Mouse (Mus musculus) limb, embryonic 15.5 days (tissue): ENCODE data around the gene Gramd4. TPM values are rescaled to one million over a fixed set of nuclear protein-coding genes. Genes with fewer than 3 reads are reported as not detected.

Source experiments
- ATAC-seq: fragments of 200-750 bp; cut with Nextera tagmentation; 2 replicates; pipeline ENCODE4 v1.8.0; 2017; ENCODE audit warnings: low read depth, moderate TSS enrichment; ENCODE audit not compliant: insufficient number of reproducible peaks, low FRiP score, low TSS enrichment
- H3K27ac ChIP-seq: fragments of 300-500 bp; sonication (generic); 2 replicates; pipeline ENCODE4 v1.5.1; 2015; ENCODE audit warnings: moderate library complexity, mild to moderate bottlenecking, inconsistent platforms
- H3K27me3 ChIP-seq: fragments of 300-500 bp; sonication (generic); 2 replicates; pipeline ENCODE4 v1.6.1; 2015; ENCODE audit warnings: inconsistent platforms
- H3K36me3 ChIP-seq: fragments of 300-500 bp; sonication (generic); 2 replicates; pipeline ENCODE4 v1.6.1; 2015; ENCODE audit warnings: inconsistent platforms
- H3K4me1 ChIP-seq: fragments of 300-500 bp; sonication (generic); 2 replicates; pipeline ENCODE4 v1.6.1; 2015; ENCODE audit warnings: inconsistent platforms
- H3K4me2 ChIP-seq: fragments of 300-500 bp; sonication (generic); 2 replicates; pipeline ENCODE4 v1.6.1; 2015; ENCODE audit warnings: mild to moderate bottlenecking, inconsistent platforms
- H3K4me3 ChIP-seq: fragments of 300-500 bp; sonication (generic); 2 replicates; pipeline ENCODE4 v1.5.1; 2015; ENCODE audit warnings: mild to moderate bottlenecking, inconsistent platforms
- H3K9ac ChIP-seq: fragments of 300-500 bp; sonication (generic); 2 replicates; pipeline ENCODE4 v1.6.1; 2015; ENCODE audit warnings: inconsistent platforms
- H3K9me3 ChIP-seq: fragments of 300-500 bp; sonication (generic); 2 replicates; pipeline ENCODE4 v1.6.1; 2016; ENCODE audit warnings: inconsistent platforms
- WGBS: fragments of 180-500 bp; shearing (Covaris S2); methylation state at CpG from one replicate; pipeline ENCODE4 v1.1.7; 2015; 5-methylcytosine and 5-hydroxymethylcytosine counted together
- polyA plus RNA-seq: library from polyadenylated mRNA; unstranded; fragments of >200 nt; fragmentation: Nextera tagmentation; extraction: Ambion mirVana; gene quantifications from 2 replicates; pipeline ENCODE4 v1.2.1, GENCODE M21; 2015

The Gramd4 gene
- polyA plus RNA-seq, 1 experiment from 2014 or later, result 22.0 TPM

- Histone ChIP-seq H3K4me3 (peak overlapping the region; percentile 56), H3K27me3 (peaks cover 27% of the 10 kb centered on the region), H3K4me1 (peaks cover 47% of the 10 kb centered on the region), H3K36me3 (peaks cover 5% of the 10 kb centered on the region), H3K27ac (no peak overlapping the region), H3K4me2 (peak overlapping the region; percentile 95), H3K9me3 (no peaks in the 10 kb centered on the region), H3K9ac (peak overlapping the region; percentile 37; the same call in 1 of the 2 replicates)
- no peak for ATAC-seq
- 2% methylated on average over 38 of the region's 38 CpGs for WGBS
Observed at GRCm38 (mm10) chr15:86032811-86033190, 24.7 kb upstream of the Gramd4 start.

GRCm38 (mm10) chr15:86033191-86033841, 24.2 kb upstream of the Gramd4 start, which contains the start of gene Celsr1:
TSS of gene Celsr1 (minus strand) at chr15:86033777.
- H3K27me3 ChIP-seq, result peaks cover 27% of the 10 kb centered on the region
- ATAC-seq, result no peak

GRCm38 (mm10) chr15:86034021-86034523, 23.4 kb upstream of the Gramd4 start:
- Histone ChIP-seq H3K36me3 (peaks cover 5% of the 10 kb centered on the region), H3K4me2 (peak overlapping the region; percentile 95), H3K4me3 (peak overlapping the region; percentile 56), H3K9me3 (no peaks in the 10 kb centered on the region), H3K27ac (peak overlapping the region; percentile 79), H3K27me3 (peaks cover 30% of the 10 kb centered on the region), H3K9ac (peak overlapping the region; percentile 37; the same call in 1 of the 2 replicates), H3K4me1 (peaks cover 45% of the 10 kb centered on the region)
- peak; percentile 78 for ATAC-seq
- under 1% methylated on average over 39 of the region's 44 CpGs for WGBS

More at GRCm38 (mm10) chr15:86033191-86033841, 24.2 kb upstream of the Gramd4 start, which contains the start of gene Celsr1:
- peak within 1 kb of the TSS; percentile 56 for H3K4me3 ChIP-seq
- peaks cover 5% of the 10 kb centered on the region for H3K36me3 ChIP-seq
- H3K9me3 ChIP-seq, result no peaks in the 10 kb centered on the region
- under 1% methylated on average over 76 of the region's 80 CpGs for WGBS
- H3K27ac ChIP-seq, result peak within 1 kb of the TSS; percentile 79
- peak within 1 kb of the TSS; percentile 37 for H3K9ac ChIP-seq
- peaks cover 46% of the 10 kb centered on the region for H3K4me1 ChIP-seq
- H3K4me2 ChIP-seq, result peak within 1 kb of the TSS; percentile 95

- WGBS, result 9% methylated on average over 12 of the region's 12 CpGs
- H3K4me3 ChIP-seq, result peak overlapping the region; percentile 56
- peaks cover 42% of the 10 kb centered on the region for H3K4me1 ChIP-seq
- ATAC-seq, result no peak
- H3K9me3 ChIP-seq, result no peaks in the 10 kb centered on the region
- H3K9ac ChIP-seq, result no peak overlapping the region
- peak overlapping the region; percentile 95 for H3K4me2 ChIP-seq
- peaks cover 5% of the 10 kb centered on the region for H3K36me3 ChIP-seq
- peak overlapping the region; percentile 79; the same call in 1 of the 2 replicates for H3K27ac ChIP-seq
- H3K27me3 ChIP-seq, result peaks cover 37% of the 10 kb centered on the region
Observed at GRCm38 (mm10) chr15:86034781-86035360, 22.6 kb upstream of the Gramd4 start.

GRCm38 (mm10) chr15:86035913-86036312, 21.6 kb upstream of the Gramd4 start:
- no peak for ATAC-seq
- Histone ChIP-seq H3K4me1 (peaks cover 42% of the 10 kb centered on the region), H3K4me2 (no peak overlapping the region), H3K36me3 (peaks cover 5% of the 10 kb centered on the region), H3K4me3 (no peak overlapping the region), H3K27me3 (peaks cover 38% of the 10 kb centered on the region), H3K27ac (peak overlapping the region; percentile 34; the same call in 1 of the 2 replicates), H3K9me3 (no peaks in the 10 kb centered on the region), H3K9ac (no peak overlapping the region)
- WGBS, result 61% methylated on average over 3 of the region's 3 CpGs

- Histone ChIP-seq H3K4me1 (peaks cover 26% of the 10 kb centered on the region), H3K36me3 (no peaks in the 10 kb centered on the region), H3K9me3 (no peaks in the 10 kb centered on the region), H3K4me3 (no peak overlapping the region), H3K4me2 (no peak overlapping the region), H3K9ac (no peak overlapping the region), H3K27ac (no peak overlapping the region), H3K27me3 (peaks cover 18% of the 10 kb centered on the region)
- WGBS, result 0% methylated on average over 2 of the region's 2 CpGs
- no peak for ATAC-seq
Observed at GRCm38 (mm10) chr15:86038802-86039201, 18.7 kb upstream of the Gramd4 start.

- Histone ChIP-seq H3K36me3 (no peaks in the 10 kb centered on the region), H3K4me1 (peaks cover 11% of the 10 kb centered on the region), H3K9me3 (no peaks in the 10 kb centered on the region), H3K9ac (no peak overlapping the region), H3K27me3 (peaks cover 17% of the 10 kb centered on the region), H3K27ac (no peak overlapping the region), H3K4me2 (no peak overlapping the region), H3K4me3 (no peak overlapping the region)
- ATAC-seq, result no peak
- WGBS, result 68% methylated on average over 5 of the region's 5 CpGs
Observed at GRCm38 (mm10) chr15:86041421-86041820, 16.1 kb upstream of the Gramd4 start.

GRCm38 (mm10) chr15:86042364-86042763, 15.1 kb upstream of the Gramd4 start:
- Histone ChIP-seq H3K4me1 (peaks cover 11% of the 10 kb centered on the region), H3K27ac (no peak overlapping the region), H3K27me3 (peaks cover 17% of the 10 kb centered on the region), H3K9me3 (no peaks in the 10 kb centered on the region), H3K4me3 (no peak overlapping the region), H3K4me2 (no peak overlapping the region), H3K9ac (no peak overlapping the region), H3K36me3 (no peaks in the 10 kb centered on the region)
- no peak for ATAC-seq
- 31% methylated on average over 4 of the region's 4 CpGs for WGBS

GRCm38 (mm10) chr15:86049510-86049909, 8.0 kb upstream of the Gramd4 start:
- H3K4me2 ChIP-seq, result no peak overlapping the region
- peaks cover 6% of the 10 kb centered on the region for H3K4me1 ChIP-seq
- H3K27me3 ChIP-seq, result no peaks in the 10 kb centered on the region
- H3K27ac ChIP-seq, result no peak overlapping the region
- 85% methylated on average over 3 of the region's 3 CpGs for WGBS
- no peak for ATAC-seq
- no peaks in the 10 kb centered on the region for H3K9me3 ChIP-seq
- H3K36me3 ChIP-seq, result no peaks in the 10 kb centered on the region
- H3K9ac ChIP-seq, result no peak overlapping the region
- H3K4me3 ChIP-seq, result no peak overlapping the region

GRCm38 (mm10) chr15:86050170-86050743, 7.2 kb upstream of the Gramd4 start:
- ATAC-seq, result no peak
- H3K9me3 ChIP-seq, result no peaks in the 10 kb centered on the region
- peaks cover 6% of the 10 kb centered on the region for H3K4me1 ChIP-seq
- WGBS, result 72% methylated on average over 4 of the region's 4 CpGs
- H3K36me3 ChIP-seq, result no peaks in the 10 kb centered on the region
- H3K4me2 ChIP-seq, result no peak overlapping the region
- no peaks in the 10 kb centered on the region for H3K27me3 ChIP-seq
- H3K27ac ChIP-seq, result no peak overlapping the region
- no peak overlapping the region for H3K4me3 ChIP-seq
- H3K9ac ChIP-seq, result no peak overlapping the region

GRCm38 (mm10) chr15:86051152-86051551, 6.3 kb upstream of the Gramd4 start:
- WGBS, result 82% methylated on average over 10 of the region's 10 CpGs
- H3K4me3 ChIP-seq, result no peak overlapping the region
- peaks cover 6% of the 10 kb centered on the region for H3K4me1 ChIP-seq
- H3K27me3 ChIP-seq, result no peaks in the 10 kb centered on the region
- no peaks in the 10 kb centered on the region for H3K9me3 ChIP-seq
- no peaks in the 10 kb centered on the region for H3K36me3 ChIP-seq
- H3K9ac ChIP-seq, result no peak overlapping the region
- ATAC-seq, result no peak
- H3K4me2 ChIP-seq, result no peak overlapping the region
- H3K27ac ChIP-seq, result no peak overlapping the region
